Mouse (Mus musculus): Measurements from ENCODE around the gene Nfatc3.
"Not testable (repeated sequence)": the region's sequence is repeated elsewhere in the genome, so short reads cannot be mapped to it uniquely, and the experiment has no call there.

- not testable (repeated sequence) for TF ChIP-seq GATA1 (IDR thresholded peaks at IDR 0.05; ENCODE audit: borderline replicate concordance, low read length); CTCF (IDR thresholded peaks at IDR 0.05; ENCODE audit: low read depth, low read length); POLR2AphosphoS5 (IDR thresholded peaks at IDR 0.05; ENCODE audit: insufficient replicate concordance, low read depth, low read length)
- TF ChIP-seq TAL1 (conservative IDR thresholded peaks at IDR 0.05; ENCODE audit: low read depth, low read length) = 0 out of 2 replicates have a peak, but pooled peaks have one; percentile 26
These were observed 46.4 kb upstream of the Nfatc3 start for GRCm38 (mm10) chr8:106012203-106012602.

All from G1E (cell line).